Mouse (Mus musculus): ENCODE data around the gene Rpl29.

The Rpl29 gene

GRCm38 (mm10) chr9:106429221-106430014 is at the start of gene Rpl29:
Gene Rpl29 (plus strand): TSS chr9:106429454.
- DNase-seq: peak; percentile 93

- no peak for DNase-seq
Observed at GRCm38 (mm10) chr9:106386181-106386864, 42.9 kb upstream of the Rpl29 start.

- no peak for DNase-seq
Observed at GRCm38 (mm10) chr9:106392828-106393527, 36.3 kb upstream of the Rpl29 start.

GRCm38 (mm10) chr9:106393548-106393947 is 35.7 kb upstream of the Rpl29 start:
- DNase-seq: no peak

- no peak for DNase-seq
Observed at GRCm38 (mm10) chr9:106394649-106395602, 34.3 kb upstream of the Rpl29 start.

GRCm38 (mm10) chr9:106397733-106398132 is 31.5 kb upstream of the Rpl29 start:
- DNase-seq: no peak

GRCm38 (mm10) chr9:106398667-106399311 is 30.5 kb upstream of the Rpl29 start:
- DNase-seq: no peak

GRCm38 (mm10) chr9:106399808-106400207 is 29.4 kb upstream of the Rpl29 start:
- DNase-seq: no peak

GRCm38 (mm10) chr9:106402149-106402548 is 27.1 kb upstream of the Rpl29 start:
- no peak for DNase-seq

GRCm38 (mm10) chr9:106402607-106403375 is 26.5 kb upstream of the Rpl29 start:
- no peak for DNase-seq

- no peak for DNase-seq
Observed at GRCm38 (mm10) chr9:106405275-106405674, 24.0 kb upstream of the Rpl29 start.

- DNase-seq: no peak
Observed at GRCm38 (mm10) chr9:106406443-106407078, 22.7 kb upstream of the Rpl29 start.

GRCm38 (mm10) chr9:106409096-106409495 is 20.2 kb upstream of the Rpl29 start:
- no peak for DNase-seq

- DNase-seq: no peak
Observed at GRCm38 (mm10) chr9:106410086-106410650, 19.1 kb upstream of the Rpl29 start.

GRCm38 (mm10) chr9:106411091-106411594 is 18.1 kb upstream of the Rpl29 start:
- DNase-seq: no peak

GRCm38 (mm10) chr9:106411729-106412128 is 17.5 kb upstream of the Rpl29 start:
- DNase-seq: no peak

GRCm38 (mm10) chr9:106412210-106412609 is 17.0 kb upstream of the Rpl29 start:
- no peak for DNase-seq

- no peak for DNase-seq
Observed at GRCm38 (mm10) chr9:106413606-106414005, 15.6 kb upstream of the Rpl29 start.

GRCm38 (mm10) chr9:106416826-106417225 is 12.4 kb upstream of the Rpl29 start:
- DNase-seq: no peak
